Mouse (Mus musculus) liver, postnatal 0 days (tissue): Measurements from ENCODE around the gene Slc7a15.

Source experiments
- CTCF ChIP-seq: sonication (generic); IDR thresholded peaks from 2 replicates; pipeline ENCODE4 v1.5.1; 2016; ENCODE audit warnings: antibody characterized with exemption, low read depth
- EP300 ChIP-seq: IDR thresholded peaks from 2 replicates; pipeline ENCODE4 v1.6.1; 2016; ENCODE audit warnings: antibody characterized with exemption, low read depth, mild to moderate bottlenecking

DNA sequence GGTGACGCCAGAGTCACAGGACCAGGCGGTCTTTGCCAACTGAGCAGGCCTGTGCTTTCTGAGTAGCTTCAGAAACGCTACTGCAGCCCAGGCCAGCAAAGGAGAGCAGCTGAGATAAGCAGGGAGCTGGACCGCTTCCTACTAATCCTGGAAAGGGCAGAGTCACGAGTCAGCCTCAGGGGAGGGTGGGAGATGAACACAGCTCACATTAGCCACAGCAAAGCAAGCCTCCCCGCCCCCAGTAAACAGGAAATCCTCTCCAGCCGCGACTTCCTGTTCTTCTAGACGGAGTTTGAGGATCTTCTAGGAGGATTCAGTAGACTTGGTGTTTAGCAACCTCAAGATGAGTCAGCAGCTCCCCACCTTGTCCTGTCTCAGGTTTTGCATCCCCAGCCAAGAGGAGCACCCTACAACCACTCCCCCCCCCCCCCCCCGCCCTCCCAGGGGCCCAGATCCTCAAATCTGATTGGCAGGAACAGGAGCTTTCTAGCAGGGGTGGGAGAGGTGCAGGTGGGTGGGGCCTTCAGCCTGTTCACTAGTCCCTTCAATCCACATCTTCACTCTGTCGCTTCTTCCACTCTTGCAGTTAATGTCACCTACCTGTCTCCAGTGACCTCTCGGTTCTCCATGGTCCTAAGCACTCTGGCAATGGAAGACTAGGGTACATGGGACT, 77.4 kb downstream of the Slc7a15 start:
- TF ChIP-seq CTCF = no peak
- TF ChIP-seq EP300 = peak; percentile 63
